Mouse (Mus musculus) ovary, postnatal 36 days (tissue): ENCODE measurements at regions not wholly inside any gene's neighbourhood (a gene's known extent, or its start where the extent isn't known, plus 50 kb on each side); places are given as distances from the start of the nearest gene placed in this dataset.

ENCODE experiments used
- DNase-seq: peaks from one replicate; pipeline ENCODE4 v3.0.0; 2022; ENCODE audit warnings: low spot score, mixed read lengths

DNA sequence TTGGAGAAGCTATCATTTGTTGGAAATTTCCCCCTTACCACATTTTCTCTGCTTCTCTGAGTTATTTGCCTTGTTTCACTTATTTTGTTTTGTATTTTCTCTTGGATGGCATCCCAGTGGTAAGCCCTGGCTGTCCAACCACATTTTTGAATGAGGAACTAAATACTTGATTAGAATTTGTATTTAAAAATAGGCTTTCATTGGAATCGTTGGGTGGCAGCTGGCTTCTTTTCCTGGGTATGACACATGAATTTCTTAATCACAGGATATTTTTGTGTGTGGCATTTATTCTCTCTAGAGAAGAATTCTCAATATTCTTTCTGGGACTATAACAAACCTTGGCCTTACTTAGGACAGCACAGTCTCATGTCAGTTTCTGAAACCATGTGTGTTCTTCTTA, 286.5 kb downstream of the Gm11146 start:
- DNase-seq: no peak

DNA sequence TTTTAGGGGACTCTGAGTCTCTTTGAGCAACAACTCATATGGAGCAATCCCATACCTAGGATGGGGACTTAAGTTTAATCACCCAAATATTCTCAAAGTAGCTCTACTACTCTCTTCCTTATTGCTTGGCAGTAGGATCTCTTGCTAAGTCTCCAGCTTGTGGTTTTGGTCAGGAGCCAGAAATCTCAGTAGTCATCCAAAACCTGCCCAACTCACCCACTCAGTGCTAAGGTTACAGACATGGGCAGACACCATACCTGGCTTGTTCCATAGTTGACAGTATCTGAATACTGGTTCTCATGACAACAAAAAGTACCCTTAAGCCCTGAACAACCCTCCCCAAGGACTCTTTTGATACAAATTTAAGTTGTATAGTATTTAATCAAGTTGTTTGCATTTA, 288.7 kb downstream of the Gm11146 start:
- DNase-seq: no peak

DNA sequence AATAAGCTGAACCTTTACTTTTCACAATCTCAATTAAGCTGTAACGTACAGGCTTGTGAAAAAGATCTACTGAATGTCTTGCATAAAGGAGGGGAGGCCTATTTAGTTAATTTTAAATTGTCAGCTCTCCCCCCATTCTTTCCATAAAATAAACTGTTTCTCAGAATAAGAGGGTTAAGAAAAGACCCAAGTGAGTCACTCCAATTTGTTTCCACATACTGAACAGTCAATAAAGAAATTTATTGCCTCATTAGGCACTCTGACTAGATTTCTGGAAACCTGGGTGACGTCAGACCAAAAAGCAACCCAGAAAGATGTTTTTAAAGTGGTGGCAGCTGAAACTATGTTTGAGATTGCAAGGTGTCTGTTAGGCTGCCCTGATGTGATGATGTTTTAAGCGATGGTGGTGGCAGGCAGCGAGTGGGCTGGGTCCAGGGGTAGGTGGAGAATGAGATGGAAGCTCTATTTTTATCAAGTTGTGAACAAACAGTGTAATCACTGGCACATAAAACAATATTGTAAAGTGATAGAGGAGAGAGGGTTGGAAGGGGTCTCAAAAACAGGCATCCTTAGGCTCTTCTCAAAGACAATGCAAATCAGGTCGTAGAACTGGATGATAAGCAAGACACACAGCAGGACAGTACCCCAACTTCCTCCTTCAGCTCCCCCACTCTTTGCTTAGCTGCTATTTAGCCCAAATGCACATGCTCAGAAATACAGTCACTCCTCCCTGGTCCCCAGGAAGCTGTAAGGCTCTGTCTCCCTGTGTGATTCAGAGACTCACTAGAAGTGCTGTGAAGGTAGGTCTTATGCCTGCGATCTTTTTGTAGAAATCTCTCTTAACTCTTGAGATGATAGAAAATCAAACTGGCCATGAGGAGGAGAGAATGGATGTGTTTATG, 288.0 kb downstream of the Usp25 start:
- no peak for DNase-seq

DNA sequence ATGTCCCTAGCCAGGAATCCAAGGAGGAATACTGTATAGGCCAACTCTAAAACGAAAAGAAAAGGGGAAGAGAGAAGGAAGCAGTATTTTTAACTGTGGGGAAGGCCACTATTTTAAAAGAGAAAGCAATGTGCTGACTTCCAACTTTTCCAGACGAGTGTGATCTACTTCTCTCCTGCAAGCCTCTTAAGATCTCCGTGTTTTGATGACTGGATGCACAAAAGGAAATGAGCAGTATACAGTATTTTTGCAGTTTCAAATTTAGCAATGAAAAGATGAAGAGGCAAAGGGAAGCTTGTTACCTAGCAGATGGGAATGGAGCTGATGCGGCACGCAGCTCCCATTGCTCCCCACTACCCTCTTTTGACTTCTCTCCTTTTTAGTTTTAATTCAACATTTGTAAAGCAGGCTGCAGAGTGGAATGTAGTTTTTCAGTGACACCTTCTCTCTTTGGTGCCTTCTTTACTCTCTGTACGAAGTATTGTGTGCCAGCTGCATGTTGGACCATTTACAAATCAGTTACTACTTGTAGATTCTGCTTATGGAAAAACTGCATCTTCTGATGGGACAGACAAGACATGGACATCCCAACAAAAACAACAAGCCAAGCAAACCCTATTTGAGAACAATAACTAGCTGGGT, 287.2 kb downstream of the Usp25 start:
- no peak for DNase-seq

DNA sequence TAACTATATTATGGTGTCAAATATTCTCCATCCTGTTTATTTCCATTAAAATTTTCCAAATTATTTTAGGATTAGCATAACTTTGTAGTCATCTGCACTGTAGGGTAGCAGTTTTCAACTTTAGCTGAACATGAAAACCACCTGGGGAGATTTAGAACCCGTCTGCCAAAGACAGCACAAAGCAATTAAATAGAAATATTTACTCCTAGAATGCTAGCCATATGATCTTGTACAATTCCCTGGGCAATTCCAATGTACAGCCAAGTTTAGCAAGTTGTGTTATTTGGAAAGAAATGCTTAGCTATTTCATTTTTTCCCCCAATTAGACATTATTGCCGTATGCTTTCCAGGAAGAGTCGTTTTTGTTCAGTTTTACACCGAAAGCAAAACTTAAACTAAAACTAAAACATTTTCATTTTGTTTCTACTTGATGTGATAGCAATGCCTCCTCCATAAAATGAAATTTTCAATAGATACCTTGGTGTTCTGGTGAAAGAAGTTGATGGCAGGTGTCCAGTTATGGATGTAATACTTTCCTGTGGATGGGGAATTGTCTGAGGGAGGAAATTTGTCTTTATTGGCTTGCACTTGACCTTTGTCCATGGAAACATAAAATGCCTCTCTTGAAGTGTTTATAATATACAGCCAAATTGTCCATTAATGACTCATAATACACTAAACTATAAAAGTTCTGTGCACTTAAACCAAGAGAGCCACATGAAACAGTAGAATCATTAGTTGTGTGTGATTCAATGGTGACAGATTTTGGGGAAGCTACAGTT, 282.3 kb downstream of the Usp25 start:
- no peak for DNase-seq

DNA sequence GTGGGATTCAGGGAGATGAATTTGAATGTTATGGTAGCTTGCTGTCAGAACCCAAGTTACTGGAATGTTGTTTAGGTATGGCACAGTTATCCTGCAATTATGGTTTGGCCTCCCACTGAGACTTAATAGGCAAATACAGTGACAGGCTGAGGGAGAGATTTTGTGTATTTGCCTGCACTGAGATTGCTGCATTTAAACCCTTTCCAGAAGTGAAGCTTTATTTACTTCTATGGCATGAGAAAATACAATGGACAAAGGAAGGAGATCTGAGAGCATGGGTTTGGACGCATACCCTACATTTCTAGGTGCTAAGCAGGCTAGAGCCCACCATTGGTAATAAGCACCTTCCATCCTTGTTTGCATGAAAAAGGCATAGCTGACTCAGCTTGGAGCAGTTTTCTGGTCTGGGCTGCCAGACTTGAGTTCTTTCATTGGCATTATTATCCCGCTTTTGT, 278.8 kb downstream of the Usp25 start:
- no peak for DNase-seq

DNA sequence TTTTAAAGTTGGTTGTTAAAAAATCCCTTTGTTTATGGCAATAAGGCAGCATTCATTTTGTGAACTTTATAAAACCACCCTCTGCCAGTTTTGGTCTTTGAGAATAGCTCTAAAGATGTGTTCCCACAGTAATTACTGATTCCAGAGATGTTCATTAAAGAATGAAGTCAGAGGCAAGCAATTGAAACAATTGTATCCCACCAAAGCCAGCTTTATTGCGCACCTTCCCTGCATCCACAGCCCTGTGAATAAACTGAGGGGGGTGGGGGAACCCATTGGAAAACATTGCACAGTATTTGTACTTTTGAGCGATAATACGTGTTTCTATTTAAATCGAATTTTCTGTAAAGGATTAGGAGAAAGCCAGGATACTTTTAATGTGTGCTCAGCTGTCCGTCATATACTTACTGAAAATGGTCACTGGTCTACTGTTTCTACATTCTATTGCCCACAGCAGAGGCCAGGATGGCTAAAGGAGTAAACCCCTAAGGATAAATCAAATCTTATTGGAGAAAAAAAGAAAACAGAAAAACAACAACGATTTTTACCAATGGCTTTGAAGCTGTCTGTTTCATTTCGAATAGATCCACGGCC, 278.3 kb downstream of the Usp25 start:
- no peak for DNase-seq

DNA sequence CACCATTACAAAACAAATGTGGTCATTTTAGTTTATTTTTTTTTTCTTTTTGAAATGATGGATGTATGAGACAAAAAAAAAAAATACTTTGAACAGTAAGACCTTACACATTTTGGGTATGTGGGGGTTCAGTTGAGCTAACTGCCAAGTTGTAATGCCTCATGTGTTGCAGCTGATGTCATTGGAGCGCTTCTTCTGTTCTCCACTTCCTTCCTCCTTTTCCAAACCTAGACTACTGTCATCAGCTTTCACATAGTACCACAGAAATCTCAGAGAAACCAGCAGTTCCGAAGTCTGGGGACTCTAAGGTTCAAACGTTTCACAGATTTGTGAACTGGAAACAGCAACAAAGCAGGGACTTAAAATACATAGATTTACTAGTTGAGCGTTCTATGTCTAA, 270.7 kb downstream of the Usp25 start:
- DNase-seq: no peak

DNA sequence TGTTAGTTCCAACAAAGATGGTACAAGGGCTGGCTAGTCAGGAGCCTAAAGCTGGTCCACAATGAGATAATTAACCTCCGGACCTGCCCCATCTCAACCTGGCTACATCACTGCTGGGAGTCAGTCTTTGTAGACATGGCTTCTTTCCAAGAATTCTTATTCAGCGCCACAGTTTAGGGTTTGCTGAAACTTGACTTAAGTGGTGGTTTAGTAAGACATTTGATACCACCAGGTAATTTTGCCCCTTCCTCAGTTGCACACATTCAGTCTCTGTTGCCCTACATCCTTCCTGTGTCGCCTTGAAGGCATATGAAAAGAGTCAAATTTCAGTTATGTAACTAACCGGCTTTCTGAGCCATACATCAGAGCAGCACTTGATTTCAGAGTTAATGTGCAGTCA, 266.4 kb downstream of the Usp25 start:
- DNase-seq: no peak

DNA sequence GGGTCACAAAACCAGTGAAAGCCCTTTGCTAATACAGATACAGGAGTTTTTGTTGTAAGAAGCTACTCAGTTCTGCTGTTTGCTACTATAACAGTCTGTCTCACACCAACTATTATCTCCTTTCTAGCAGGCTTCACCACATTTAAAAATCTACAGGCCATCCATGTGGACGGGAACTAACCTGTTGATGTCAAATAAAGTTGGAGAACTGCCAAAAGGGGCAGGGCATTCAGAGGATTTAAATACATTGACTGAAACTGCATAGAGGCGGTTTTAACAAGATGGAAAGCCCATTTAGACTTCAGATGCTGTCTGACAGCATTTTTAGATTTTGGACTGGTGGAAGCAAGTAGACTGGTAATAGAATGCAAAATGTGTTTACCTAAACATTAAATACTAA, 266.0 kb downstream of the Usp25 start:
- DNase-seq: no peak

DNA sequence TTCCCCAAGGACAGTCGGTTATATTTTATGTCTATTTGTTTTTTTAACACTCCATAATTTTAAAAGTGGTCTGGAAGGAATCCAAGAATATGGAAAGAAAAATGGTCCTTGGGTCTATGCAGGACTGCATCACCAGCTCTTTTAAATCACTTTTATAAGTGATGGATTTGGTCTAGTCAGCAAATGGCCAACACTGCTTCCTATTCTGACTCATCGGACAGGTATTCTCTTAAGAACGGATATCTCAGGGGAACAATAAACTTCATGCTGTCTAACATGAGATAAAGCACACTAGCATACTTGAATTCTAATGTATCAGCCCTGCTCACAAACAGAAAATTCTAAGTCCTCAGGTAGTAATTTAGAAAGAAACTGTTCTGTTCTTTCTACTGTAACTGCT, 259.8 kb downstream of the Usp25 start:
- DNase-seq: no peak

DNA sequence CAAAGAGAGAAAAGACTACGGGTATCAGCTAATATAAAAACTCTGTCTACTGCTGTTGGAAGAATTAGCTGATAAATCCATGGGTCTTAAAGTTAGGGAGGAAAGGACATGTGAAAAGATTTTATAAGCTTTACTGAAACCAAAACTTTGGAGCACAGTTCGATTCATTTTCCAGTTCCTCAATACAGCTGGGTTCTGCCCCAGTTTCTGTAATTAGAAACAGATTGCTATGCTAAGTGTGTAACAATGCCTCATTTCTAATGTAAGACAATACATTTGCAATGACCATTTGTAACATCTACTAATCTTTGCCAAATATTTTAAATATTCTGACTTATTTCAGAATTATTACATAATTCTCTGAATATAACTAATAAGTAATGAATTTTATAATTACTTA, 255.4 kb downstream of the Usp25 start:
- DNase-seq: no peak

DNA sequence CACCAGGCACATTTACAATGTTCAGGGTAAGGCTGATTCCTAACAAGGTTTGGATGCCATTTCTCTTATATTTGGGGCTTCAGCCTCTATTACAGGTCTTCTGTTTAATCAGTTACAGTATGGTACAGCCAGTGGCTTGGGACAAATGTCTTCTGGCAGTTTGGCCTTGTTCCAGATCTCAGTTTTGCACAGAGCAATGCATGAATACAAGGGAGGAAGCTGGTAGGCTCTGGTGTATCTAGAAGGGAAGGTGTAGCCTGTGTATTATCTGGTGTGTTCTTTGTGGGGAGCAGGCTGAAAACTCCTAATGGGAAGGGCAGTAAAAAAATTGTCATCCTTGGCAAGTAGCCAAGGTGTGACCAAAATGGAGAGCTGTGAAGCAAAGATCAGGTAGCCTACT, 254.2 kb downstream of the Usp25 start:
- no peak for DNase-seq

DNA sequence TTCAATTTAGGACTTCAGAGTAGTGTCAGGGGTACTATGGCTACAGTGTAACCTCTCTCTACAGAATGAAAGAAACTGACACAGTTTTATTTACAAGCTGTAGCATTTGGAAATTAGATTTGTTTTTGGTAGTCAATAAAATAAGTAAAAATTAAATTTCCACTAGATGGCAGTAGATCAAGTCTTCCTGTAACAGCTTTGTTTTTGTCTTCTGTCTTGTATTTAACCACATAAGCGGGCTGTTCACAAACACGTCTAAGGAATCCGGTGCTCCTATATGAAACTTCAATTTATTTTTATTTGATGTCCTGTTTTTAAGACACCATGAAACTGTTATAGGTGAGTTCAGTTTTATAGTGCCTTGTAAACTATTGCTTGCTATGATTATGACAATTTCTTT, 238.8 kb downstream of the Usp25 start:
- no peak for DNase-seq

DNA sequence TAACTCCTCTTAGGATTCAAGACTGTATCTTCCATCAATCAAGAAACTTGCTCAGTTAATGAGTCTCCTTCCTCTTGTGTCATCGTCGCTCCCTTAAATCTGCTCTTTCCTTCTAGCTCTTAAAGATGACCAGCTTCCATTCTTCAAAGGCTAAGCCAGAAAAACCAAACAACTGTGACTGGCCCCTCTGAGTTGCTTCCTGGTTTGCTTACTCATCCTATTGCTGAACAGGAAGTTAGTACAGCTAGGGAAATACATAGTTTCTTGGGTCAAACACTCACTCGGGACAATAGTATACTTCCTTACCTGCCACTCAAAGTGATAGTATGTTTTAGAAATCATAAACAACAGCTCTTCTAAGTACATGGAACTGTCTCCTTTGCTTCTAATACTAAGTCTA, 237.9 kb downstream of the Usp25 start:
- no peak for DNase-seq

DNA sequence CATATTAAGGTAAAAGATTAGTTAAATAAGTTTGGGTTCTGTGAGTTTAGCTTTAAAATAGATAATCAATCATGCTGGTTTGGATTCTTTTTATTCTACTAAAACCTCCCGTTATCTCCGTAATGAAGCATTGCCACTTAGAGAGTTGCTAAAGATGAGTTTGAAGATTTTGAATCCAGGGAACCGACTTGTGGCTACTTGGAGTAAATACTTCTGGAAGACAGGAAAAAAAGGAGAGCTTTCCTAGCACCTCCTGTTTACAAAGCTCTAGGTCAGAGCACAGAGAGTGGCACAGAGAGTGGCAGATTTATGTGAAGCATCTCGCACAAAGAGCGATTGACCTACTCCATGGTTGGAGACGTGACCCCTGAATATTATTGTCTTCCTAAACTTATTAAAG, 227.4 kb downstream of the Usp25 start:
- no peak for DNase-seq

DNA sequence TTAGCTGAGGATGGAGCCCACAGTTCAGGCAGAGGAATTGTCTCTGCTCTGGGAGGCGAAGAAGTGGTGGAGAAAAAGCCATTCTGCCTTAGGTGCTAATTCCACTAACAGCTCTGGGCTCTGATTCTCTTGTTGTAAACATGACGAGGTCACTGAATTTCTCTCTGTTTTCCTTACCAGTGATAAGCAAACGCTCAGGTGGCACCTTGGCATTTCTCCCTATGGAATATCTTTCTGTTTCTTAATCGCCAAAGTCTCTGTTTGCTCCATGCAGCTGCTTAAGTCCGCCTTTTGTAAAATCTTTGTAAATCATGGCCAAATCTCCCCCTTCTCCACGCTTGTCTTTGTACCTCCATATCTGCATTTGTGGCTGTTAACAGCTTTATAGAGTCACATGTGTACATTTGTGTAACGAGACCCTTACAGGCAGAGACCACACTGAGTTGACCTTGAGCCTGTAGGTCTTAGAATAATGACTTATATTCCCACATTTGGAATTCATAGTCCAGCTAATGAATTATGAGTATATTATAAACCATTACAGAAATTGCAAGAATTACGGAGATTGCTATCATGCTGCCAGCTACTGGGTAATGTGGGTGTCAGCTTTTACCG, 225.8 kb downstream of the Usp25 start:
- no peak for DNase-seq

DNA sequence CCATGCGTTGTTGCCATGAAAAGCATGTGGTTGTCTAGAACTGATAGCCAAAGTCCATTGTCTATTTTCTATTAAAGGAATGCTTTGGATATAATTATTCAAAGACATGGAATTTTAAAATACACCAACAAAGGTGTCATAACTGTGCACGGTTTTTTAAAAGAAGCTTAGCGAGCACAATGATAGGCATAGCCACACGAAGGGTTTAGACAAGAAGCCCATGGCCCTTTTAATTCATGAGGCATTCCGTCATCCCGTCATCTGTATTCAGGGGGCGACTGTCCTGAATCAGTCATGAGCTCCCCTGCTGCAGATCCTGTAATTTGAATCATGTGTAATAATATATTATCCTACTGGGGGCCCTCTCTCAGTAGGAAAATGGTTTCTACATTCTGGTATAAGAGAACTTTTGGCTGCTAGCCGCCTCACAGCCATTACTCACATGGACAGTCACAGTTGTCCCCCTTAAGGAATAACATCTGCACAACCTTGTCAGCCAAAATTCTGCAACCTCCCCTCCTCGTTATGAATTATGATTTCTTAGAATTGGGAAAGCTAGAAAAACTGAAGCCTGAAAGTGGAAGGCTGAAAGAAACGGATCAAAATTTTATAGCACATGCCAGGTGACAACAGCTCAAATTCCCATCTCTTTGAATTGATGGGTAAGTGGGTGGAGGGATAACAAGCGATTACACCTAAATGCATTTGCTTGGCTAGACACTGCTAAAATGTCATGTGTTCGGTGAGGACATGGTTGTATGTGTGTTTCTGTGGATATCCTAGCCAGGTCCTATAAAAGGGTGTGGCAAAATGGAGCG, 225.1 kb downstream of the Usp25 start:
- DNase-seq: no peak

DNA sequence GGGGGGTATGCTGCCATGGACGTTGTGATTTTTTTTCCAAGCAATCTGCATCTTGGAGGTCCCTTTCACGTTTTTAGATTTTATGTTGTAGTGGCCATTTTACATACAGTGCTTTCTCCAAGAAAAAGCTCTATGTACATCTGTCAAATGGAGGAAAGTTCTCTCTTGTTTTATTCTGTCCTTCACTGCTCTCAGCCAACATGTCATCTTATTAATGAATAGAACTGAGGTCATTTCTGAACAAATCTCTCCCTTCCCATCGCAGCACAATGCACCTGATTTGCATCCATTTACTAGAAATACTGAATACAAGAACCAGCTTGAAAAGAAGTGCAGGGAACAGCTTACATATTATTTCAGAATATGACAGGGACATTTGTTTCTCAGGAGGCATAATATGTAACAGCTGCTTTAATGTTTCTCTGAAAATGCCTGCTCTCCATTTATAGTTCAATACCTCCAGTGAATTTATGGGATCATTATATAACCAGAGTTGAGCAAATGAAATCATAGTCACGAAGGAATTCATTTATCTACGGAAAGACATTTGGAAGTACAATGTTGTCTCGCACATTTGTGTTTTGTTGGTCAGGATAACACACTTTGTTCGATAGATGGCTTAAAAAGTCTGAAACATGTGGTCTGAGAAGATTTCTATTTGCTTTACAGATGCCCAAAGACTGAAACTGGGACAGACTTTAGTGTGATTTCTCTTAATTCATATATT, 224.3 kb downstream of the Usp25 start:
- no peak for DNase-seq

DNA sequence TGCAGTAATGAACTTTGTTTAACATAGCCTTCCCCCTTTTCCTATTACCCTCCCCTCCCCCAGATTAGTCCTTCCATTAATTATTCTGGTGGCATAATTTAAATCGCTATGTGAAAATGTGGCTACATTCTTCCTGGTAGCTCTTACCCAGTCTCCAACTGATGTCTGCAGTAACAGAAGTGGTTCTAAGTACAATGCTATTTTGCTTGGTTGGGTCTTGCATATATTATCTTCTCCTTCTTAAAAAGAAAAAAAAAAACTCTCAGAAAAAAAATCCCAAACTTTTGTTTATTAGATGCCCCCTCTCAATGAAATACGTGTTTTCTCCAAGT, 223.7 kb downstream of the Usp25 start:
- DNase-seq: no peak
